Mouse (Mus musculus) ES-E14 (cell line): Measurements from ENCODE around the gene Hnrnpul2.

ENCODE experiments used
- HCFC1 ChIP-seq: IDR thresholded peaks from 2 replicates; pipeline ENCODE4 v1.6.1; 2012; ENCODE audit warnings: low read length, inconsistent platforms, borderline replicate concordance; ENCODE audit not compliant: insufficient read depth
- MAFK ChIP-seq: IDR thresholded peaks from 2 replicates; pipeline ENCODE4 v1.6.1; 2014; ENCODE audit warnings: mild to moderate bottlenecking, low read depth, low read length, inconsistent platforms; ENCODE audit not compliant: insufficient read depth
- ZC3H11A ChIP-seq: IDR thresholded peaks from 2 replicates; pipeline ENCODE4 v1.6.1; 2012; ENCODE audit warnings: low read depth, mild to moderate bottlenecking, inconsistent platforms, low read length, borderline replicate concordance
- ZNF384 ChIP-seq: IDR thresholded peaks from 2 replicates; pipeline ENCODE4 v1.6.1; 2012; ENCODE audit warnings: low read depth, low read length, inconsistent platforms

- TF ChIP-seq ZNF384 (no peak), ZC3H11A (no peak), MAFK (no peak), HCFC1 (no peak)
Observed at GRCm38 (mm10) chr19:8852236-8852928, 32.6 kb downstream of the Hnrnpul2 start.
